Mouse (Mus musculus) c-Kit-negative CD71-positive TER-119-positive erythroid progenitor cells, embryonic 14.5 days (primary cell): ENCODE results near the gene Tmem54.
A peak's percentile ranks its signal among the peaks of the same experiment; 100 is the strongest.

Experiments
- DNase-seq: peaks from one replicate; pipeline ENCODE4 v3.0.0-alpha.2; 2013; ENCODE audit warnings: low read depth, low spot score

Tmem54 gene

GRCm38 (mm10) chr4:129105356-129105755 lies at the start of gene Tmem54:
TSS of gene Tmem54 (plus strand) at chr4:129105548.
- DNase-seq = no peak

- DNase-seq = no peak
Observed at GRCm38 (mm10) chr4:129055562-129055961, 49.8 kb upstream of the Tmem54 start.

GRCm38 (mm10) chr4:129057533-129058206 lies 47.7 kb upstream of the Tmem54 start:
- DNase-seq = peak; percentile 93

GRCm38 (mm10) chr4:129058207-129059092 lies 46.9 kb upstream of the Tmem54 start, which contains the start of gene Rnf19b:
TSS of gene Rnf19b (plus strand) at chr4:129058271.
- DNase-seq = no peak

- no peak for DNase-seq
Observed at GRCm38 (mm10) chr4:129059125-129059551, 46.2 kb upstream of the Tmem54 start.

- DNase-seq = no peak
Observed at GRCm38 (mm10) chr4:129059922-129060321, 45.4 kb upstream of the Tmem54 start.

- no peak for DNase-seq
Observed at GRCm38 (mm10) chr4:129061486-129061885, 43.9 kb upstream of the Tmem54 start.

GRCm38 (mm10) chr4:129062281-129063075 lies 42.9 kb upstream of the Tmem54 start:
- no peak for DNase-seq

GRCm38 (mm10) chr4:129065688-129066236 lies 39.6 kb upstream of the Tmem54 start:
- no peak for DNase-seq

- no peak for DNase-seq
Observed at GRCm38 (mm10) chr4:129067638-129068415, 37.5 kb upstream of the Tmem54 start.

- DNase-seq = no peak
Observed at GRCm38 (mm10) chr4:129068848-129069247, 36.5 kb upstream of the Tmem54 start.

- DNase-seq = no peak
Observed at GRCm38 (mm10) chr4:129079126-129079525, 26.2 kb upstream of the Tmem54 start.

GRCm38 (mm10) chr4:129081041-129081440 lies 24.3 kb upstream of the Tmem54 start:
- DNase-seq = no peak

- DNase-seq = no peak
Observed at GRCm38 (mm10) chr4:129081512-129081911, 23.8 kb upstream of the Tmem54 start.

GRCm38 (mm10) chr4:129081939-129082338 lies 23.4 kb upstream of the Tmem54 start:
- DNase-seq = no peak

GRCm38 (mm10) chr4:129082379-129083115 lies 22.8 kb upstream of the Tmem54 start:
- DNase-seq = peak; percentile 16

- no peak for DNase-seq
Observed at GRCm38 (mm10) chr4:129084896-129085295, 20.5 kb upstream of the Tmem54 start.

GRCm38 (mm10) chr4:129086078-129086477 lies 19.3 kb upstream of the Tmem54 start:
- DNase-seq = peak; percentile 57

- no peak for DNase-seq
Observed at GRCm38 (mm10) chr4:129087850-129088249, 17.5 kb upstream of the Tmem54 start.

GRCm38 (mm10) chr4:129095276-129095675 lies 10.1 kb upstream of the Tmem54 start:
- no peak for DNase-seq
